Mouse (Mus musculus) erythroblast, embryonic 14.5 days (primary cell): ENCODE measurements around the gene Inf2.

Experiments
- GATA1 ChIP-seq: IDR thresholded peaks from 2 replicates; pipeline ENCODE4 v1.6.1; 2012; ENCODE audit warnings: low read length, inconsistent platforms, mixed read lengths
- TAL1 ChIP-seq: IDR thresholded peaks from 3 replicates; pipeline ENCODE4 v1.6.1; 2012; ENCODE audit warnings: low read length, inconsistent platforms, mixed read lengths

DNA sequence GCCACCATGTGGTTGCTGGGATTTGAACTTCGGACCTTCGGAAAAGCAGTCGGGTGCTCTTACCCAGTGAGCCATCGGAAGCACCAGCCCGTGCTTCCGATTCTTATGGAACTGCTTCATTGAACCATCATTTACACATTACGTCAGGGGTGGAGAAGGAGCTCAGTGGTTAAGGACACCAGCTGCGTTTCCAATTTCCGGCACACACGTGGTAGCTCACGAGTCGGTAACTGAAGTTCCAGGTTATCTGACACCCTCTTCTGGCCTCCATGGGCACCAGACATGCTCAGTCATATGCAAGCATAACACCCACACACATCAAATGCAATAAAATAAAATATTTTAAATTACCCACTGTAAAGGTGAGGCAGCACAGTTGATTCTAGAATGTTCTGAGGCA, 41.4 kb downstream of the Inf2 start:
- TF ChIP-seq TAL1 (no peak), GATA1 (no peak)
